Comparison of ENCODE assay signal across 19 mouse cellular contexts in the genomic region with DNA sequence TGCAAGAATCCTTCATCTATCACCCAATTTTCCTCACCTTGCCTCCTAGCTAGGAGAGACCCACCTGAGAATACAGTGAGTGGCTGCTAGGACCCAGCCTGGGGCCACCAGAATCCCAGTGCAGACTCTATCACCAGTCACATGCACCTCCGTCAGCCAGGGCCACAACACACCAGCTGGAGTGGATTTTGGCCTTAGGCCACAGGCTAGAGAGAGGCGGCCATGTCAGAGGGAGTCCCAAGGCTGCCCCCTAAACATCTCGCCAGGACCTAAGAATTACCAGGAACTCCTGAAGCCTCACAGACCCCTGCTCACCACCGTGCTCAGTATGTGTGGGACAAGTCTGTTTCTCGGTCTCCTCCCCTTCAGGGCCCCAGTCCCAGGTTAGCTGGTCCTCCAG. TPM values are rescaled to one million over a fixed set of nuclear protein-coding genes. Genes with fewer than 3 reads are reported as not detected.
A peak's percentile ranks its signal among the peaks of the same experiment; 100 is the strongest.
DNase-seq lines count a peak whose midpoint lies in the region; ATAC-seq and TF ChIP-seq lines count a peak whose summit lies in the region.
"Had no signal": no experiment of that assay in that cellular context is flagged by ENCODE, and none has a peak within 500 bp of the region (broad histone marks: within the 10 kb centered on the region; RNA-seq: fewer than 3 reads in every experiment).

No protein-coding gene starts in this region.

- H3K79me2 ChIP-seq in myocyte (ENCODE audit: control insufficient read depth, insufficient read depth): no peaks in the 10 kb centered on the region

- in situ Hi-C loops in ES-E14 (cut with MboI; ENCODE audit: low sequenced_read_pairs in 2 of 2, unreplicated experiment in 2 of 2): no loop called here

- TF ChIP-seq POLR2A in myocyte (IDR thresholded peaks at IDR 0.05; ENCODE audit: insufficient read length, low read depth): no peak

- ATAC-seq in hindbrain, embryonic 11.5 days (ENCODE audit: low FRiP score): no peak
- ATAC-seq in lung, embryonic 15.5 days (ENCODE audit: borderline replicate concordance, extremely low read depth, low FRiP score, low TSS enrichment): no peak
- no peak for ATAC-seq in kidney, embryonic 16.5 days (ENCODE audit: low FRiP score, low TSS enrichment)

- H3ac ChIP-seq in myocyte (ENCODE audit: control insufficient read depth, insufficient read length): no peak overlapping the region

- H3K4me2 ChIP-seq in hindbrain, embryonic 11.5 days (replicated peaks; ENCODE audit: low read depth, low read length): no peak overlapping the region
- no peak overlapping the region for H3K4me2 ChIP-seq in lung, embryonic 15.5 days
- H3K4me2 ChIP-seq in myocyte (ENCODE audit: low read depth): no peak overlapping the region
- H3K4me2 ChIP-seq in kidney, embryonic 16.5 days (replicated peaks; ENCODE audit: low read depth, low read length): no peak overlapping the region

- H3K9me3 ChIP-seq in hindbrain, embryonic 10.5 days: no peaks in the 10 kb centered on the region
- no peaks in the 10 kb centered on the region for H3K9me3 ChIP-seq in hindbrain, embryonic 11.5 days (ENCODE audit: control insufficient read depth, low read length)
- H3K9me3 ChIP-seq in lung, embryonic 15.5 days: no peaks in the 10 kb centered on the region
- no peaks in the 10 kb centered on the region for H3K9me3 ChIP-seq in ES-E14 (ENCODE audit: control insufficient read depth, insufficient read depth, low read depth, low read length)
- no peaks in the 10 kb centered on the region for H3K9me3 ChIP-seq in kidney, embryonic 16.5 days (ENCODE audit: low read length)
- H3K9me3 ChIP-seq: embryonic facial prominence, embryonic 15.5 days; forebrain, embryonic 12.5 days; G1E had no signal

- peaks cover 64% of the 10 kb centered on the region for H3K4me1 ChIP-seq in hindbrain, embryonic 10.5 days (replicated peaks)
- H3K4me1 ChIP-seq in hindbrain, embryonic 11.5 days (replicated peaks; ENCODE audit: control insufficient read depth, insufficient read depth, low read length): peaks cover 4% of the 10 kb centered on the region; the same call in 1 of the 2 replicates
- H3K4me1 ChIP-seq in lung, embryonic 15.5 days: peaks cover 53% of the 10 kb centered on the region
- H3K4me1 ChIP-seq in ES-E14 (ENCODE audit: control insufficient read depth in 2 of 2, insufficient read depth in 2 of 2, low read length in 2 of 2, poor library complexity in 1 of 2): peaks cover 15 to 34% of the 10 kb centered on the region in 2 experiments; a peak in 3 of 4 replicates
- peaks cover 49% of the 10 kb centered on the region for H3K4me1 ChIP-seq in kidney, embryonic 16.5 days (ENCODE audit: insufficient read depth, low read length)

- DNase-seq in hindbrain, embryonic 10.5 days (ENCODE audit: low spot score): no peak
- DNase-seq in hindbrain, embryonic 11.5 days (ENCODE audit: low spot score): no peak
- no peak for DNase-seq in lung, postnatal 14 days
- DNase-seq in ES-E14 (ENCODE audit: low read depth, low spot score): no peak
- DNase-seq: adrenal gland, adult 2 months; B cell, adult 2 months; cerebellum, adult 11-12 months; heart, postnatal 14 days; kidney, postnatal 36 days; thymus, postnatal 36 days had no signal

- H3K36me3 ChIP-seq in hindbrain, embryonic 10.5 days: no peaks in the 10 kb centered on the region
- H3K36me3 ChIP-seq in hindbrain, embryonic 11.5 days (ENCODE audit: control insufficient read depth, insufficient read depth, low read length): no peaks in the 10 kb centered on the region
- no peaks in the 10 kb centered on the region for H3K36me3 ChIP-seq in lung, embryonic 15.5 days
- H3K36me3 ChIP-seq in ES-E14 (ENCODE audit: control insufficient read depth, insufficient read depth, low read length, poor library complexity, severe bottlenecking) (no peaks in the 10 kb centered on the region), myocyte (ENCODE audit: control insufficient read depth, insufficient read depth) (no peaks in the 10 kb centered on the region)
- H3K36me3 ChIP-seq in kidney, embryonic 16.5 days (ENCODE audit: insufficient read depth, low read length): no peaks in the 10 kb centered on the region
- H3K36me3 ChIP-seq: embryonic facial prominence, embryonic 15.5 days; forebrain, embryonic 12.5 days; G1E had no signal

- peak overlapping the region; percentile 92 for H3K27ac ChIP-seq in hindbrain, embryonic 10.5 days
- no peak overlapping the region for H3K27ac ChIP-seq in hindbrain, embryonic 11.5 days (ENCODE audit: low read depth, low read length)
- 0 out of 2 replicates have a peak overlapping the region, but pooled peaks have one; percentile 96 for H3K27ac ChIP-seq in lung, embryonic 15.5 days
- peak overlapping the region; percentile 33; the same call in 1 of the 2 replicates for H3K27ac ChIP-seq in ES-E14 (ENCODE audit: insufficient read depth, low read depth, low read length, poor library complexity, severe bottlenecking)
- H3K27ac ChIP-seq in kidney, embryonic 16.5 days (ENCODE audit: low read length): no peak overlapping the region
- H3K27ac ChIP-seq: forebrain, embryonic 12.5 days had no signal

- H3K27me3 ChIP-seq in hindbrain, embryonic 10.5 days (ENCODE audit: insufficient read depth, poor library complexity, severe bottlenecking): peaks cover 27% of the 10 kb centered on the region
- peaks cover 6% of the 10 kb centered on the region; the same call in 1 of the 2 replicates for H3K27me3 ChIP-seq in hindbrain, embryonic 11.5 days (ENCODE audit: control insufficient read depth, insufficient read depth, low read length)
- peaks cover 13% of the 10 kb centered on the region for H3K27me3 ChIP-seq in lung, embryonic 15.5 days
- H3K27me3 ChIP-seq in myocyte (ENCODE audit: control insufficient read depth, insufficient read depth, insufficient read length): no peaks in the 10 kb centered on the region
- H3K27me3 ChIP-seq in kidney, embryonic 16.5 days (ENCODE audit: insufficient read depth, low read length): no peaks in the 10 kb centered on the region

- WGBS in hindbrain, embryonic 10.5 days: 88% methylated on average over 5 of the region's 5 CpGs
- WGBS in hindbrain, embryonic 11.5 days: 91% methylated on average over 5 of the region's 5 CpGs
- 80% methylated on average over 5 of the region's 5 CpGs for WGBS in lung, embryonic 15.5 days
- 79% methylated on average over 5 of the region's 5 CpGs for WGBS in kidney, embryonic 16.5 days

- H3K9ac ChIP-seq in hindbrain, embryonic 11.5 days (ENCODE audit: low read depth, low read length): no peak overlapping the region
- H3K9ac ChIP-seq in lung, embryonic 15.5 days: no peak overlapping the region
- H3K9ac ChIP-seq in ES-E14 (ENCODE audit: insufficient read depth, low read depth, low read length, poor library complexity, severe bottlenecking): peak overlapping the region; percentile 62; the same call in 1 of the 2 replicates
- no peak overlapping the region for H3K9ac ChIP-seq in kidney, embryonic 16.5 days (replicated peaks; ENCODE audit: low read length)
- H3K9ac ChIP-seq: embryonic facial prominence, embryonic 15.5 days had no signal

- no peak overlapping the region for H3K4me3 ChIP-seq in hindbrain, embryonic 10.5 days
- no peak overlapping the region for H3K4me3 ChIP-seq in hindbrain, embryonic 11.5 days (ENCODE audit: low read depth, low read length)
- H3K4me3 ChIP-seq in lung, embryonic 15.5 days: no peak overlapping the region
- H3K4me3 ChIP-seq in ES-E14 (ENCODE audit: insufficient read depth in 1 of 2, low read depth in 1 of 2, low read length in 2 of 2, poor library complexity in 1 of 2, severe bottlenecking in 1 of 2) (peak overlapping the region in 1 of 2 experiments; percentile 61; a peak in 2 of 4 replicates), myocyte (peak overlapping the region; percentile 27)
- H3K4me3 ChIP-seq in kidney, embryonic 16.5 days (ENCODE audit: low read length): no peak overlapping the region

RNA-seq across cellular contexts. Expression of gene Prss8, which starts 4.2 kb away (rescaled TPM):
- polyA plus RNA-seq in hindbrain, embryonic 10.5 days (2016; fragmentation: Nextera tagmentation; extraction: Ambion mirVana): 5.3 and 9.7 TPM in 2 replicates
- 3.4 and 4.9 TPM in 2 replicates for polyA plus RNA-seq in hindbrain, embryonic 11.5 days (2014; fragmentation: Nextera tagmentation; extraction: Ambion mirVana)
- 80.0 and 84.5 TPM in 2 replicates for polyA plus RNA-seq in lung, embryonic 15.5 days (2015; fragmentation: Nextera tagmentation; extraction: Ambion mirVana)
- 11.3 and 16.5 TPM in 2 replicates for total RNA-seq in ES-E14 (2012; rRNA removed)
- polyA plus RNA-seq in myocyte (2012; fragmentation: generic; extraction: Trizol): 0.06 TPM
- polyA plus RNA-seq in kidney, embryonic 16.5 days (2015; fragmentation: Nextera tagmentation; extraction: Ambion mirVana): 93.2 and 98.7 TPM in 2 replicates
- total RNA-seq: common myeloid progenitor, adult 5-6 weeks; granulocyte monocyte progenitor cell, adult 5-6 weeks; monocyte, adult 5-6 weeks had no signal
- polyA plus RNA-seq: G1E had no signal

RNA-seq across cellular contexts. Expression of gene Prss36, which starts 12.4 kb away (rescaled TPM):
- 10.4 and 11.6 TPM in 2 replicates for polyA plus RNA-seq in hindbrain, embryonic 10.5 days (2016; fragmentation: Nextera tagmentation; extraction: Ambion mirVana)
- 8.5 and 11.0 TPM in 2 replicates for polyA plus RNA-seq in hindbrain, embryonic 11.5 days (2014; fragmentation: Nextera tagmentation; extraction: Ambion mirVana)
- 11.8 and 13.1 TPM in 2 replicates for polyA plus RNA-seq in lung, embryonic 15.5 days (2015; fragmentation: Nextera tagmentation; extraction: Ambion mirVana)
- 15.3 and 15.4 TPM in 2 replicates for total RNA-seq in ES-E14 (2012; rRNA removed)
- polyA plus RNA-seq in myocyte (2012; fragmentation: generic; extraction: Trizol): 10.6 TPM
- 15.2 TPM in 2 replicates for polyA plus RNA-seq in kidney, embryonic 16.5 days (2015; fragmentation: Nextera tagmentation; extraction: Ambion mirVana)
- total RNA-seq: monocyte, adult 5-6 weeks had no signal

RNA-seq across cellular contexts. Expression of gene Kat8, which starts 21.8 kb away (rescaled TPM):
- 50.4 TPM in 2 replicates for polyA plus RNA-seq in hindbrain, embryonic 10.5 days (2016; fragmentation: Nextera tagmentation; extraction: Ambion mirVana)
- 49.7 and 50.1 TPM in 2 replicates for polyA plus RNA-seq in hindbrain, embryonic 11.5 days (2014; fragmentation: Nextera tagmentation; extraction: Ambion mirVana)
- 39.5 and 44.3 TPM in 2 replicates for polyA plus RNA-seq in lung, embryonic 15.5 days (2015; fragmentation: Nextera tagmentation; extraction: Ambion mirVana)
- total RNA-seq in ES-E14 (2012; rRNA removed): 35.1 and 35.6 TPM in 2 replicates
- 26.4 TPM for polyA plus RNA-seq in myocyte (2012; fragmentation: generic; extraction: Trizol)
- polyA plus RNA-seq in kidney, embryonic 16.5 days (2015; fragmentation: Nextera tagmentation; extraction: Ambion mirVana): 42.7 and 44.4 TPM in 2 replicates

RNA-seq across cellular contexts. Expression of gene Bckdk, which starts 30.2 kb away (rescaled TPM):
- 115 and 123 TPM in 2 replicates for polyA plus RNA-seq in hindbrain, embryonic 10.5 days (2016; fragmentation: Nextera tagmentation; extraction: Ambion mirVana)
- polyA plus RNA-seq in hindbrain, embryonic 11.5 days (2014; fragmentation: Nextera tagmentation; extraction: Ambion mirVana): 96.5 and 105 TPM in 2 replicates
- polyA plus RNA-seq in lung, embryonic 15.5 days (2015; fragmentation: Nextera tagmentation; extraction: Ambion mirVana): 134 and 142 TPM in 2 replicates
- 53.9 and 56.4 TPM in 2 replicates for total RNA-seq in ES-E14 (2012; rRNA removed)
- 53.2 TPM for polyA plus RNA-seq in myocyte (2012; fragmentation: generic; extraction: Trizol)
- polyA plus RNA-seq in kidney, embryonic 16.5 days (2015; fragmentation: Nextera tagmentation; extraction: Ambion mirVana): 155 and 156 TPM in 2 replicates

RNA-seq across cellular contexts. Expression of gene Fus, which starts 33.2 kb away (rescaled TPM):
- polyA plus RNA-seq in hindbrain, embryonic 10.5 days (2016; fragmentation: Nextera tagmentation; extraction: Ambion mirVana): 328 and 333 TPM in 2 replicates
- 58.7 and 65.0 TPM in 2 replicates for polyA plus RNA-seq in hindbrain, embryonic 11.5 days (2014; fragmentation: Nextera tagmentation; extraction: Ambion mirVana)
- polyA plus RNA-seq in lung, embryonic 15.5 days (2015; fragmentation: Nextera tagmentation; extraction: Ambion mirVana): 428 and 443 TPM in 2 replicates
- total RNA-seq in ES-E14 (2012; rRNA removed): 91.6 and 142 TPM in 2 replicates
- polyA plus RNA-seq in myocyte (2012; fragmentation: generic; extraction: Trizol): 231 TPM
- polyA plus RNA-seq in kidney, embryonic 16.5 days (2015; fragmentation: Nextera tagmentation; extraction: Ambion mirVana): 359 and 373 TPM in 2 replicates

Comparison
In these comparisons a context has a peak if more than half of its experiments do, and no peak if none do; other contexts are left out.
1. H3K27ac ChIP-seq: peak in hindbrain, embryonic 10.5 days (single experiment), lung, embryonic 15.5 days (single experiment) and ES-E14 (single experiment); none in hindbrain, embryonic 11.5 days (single experiment) and kidney, embryonic 16.5 days (single experiment).